Mouse (Mus musculus) forebrain, embryonic 13.5 days (tissue): ENCODE data around the gene D630023F18Rik. TPM values are rescaled to one million over a fixed set of nuclear protein-coding genes. Genes with fewer than 3 reads are reported as not detected.

Experiments used
- polyA plus RNA-seq: library from polyadenylated mRNA; unstranded; fragments of >200 nt; fragmentation: Nextera tagmentation; extraction: Ambion mirVana; gene quantifications from 2 replicates; pipeline ENCODE4 v1.2.1, GENCODE M21; 2015

D630023F18Rik gene
- polyA plus RNA-seq, 1 experiment from 2014 or later = 0.09 TPM

Other genes starting within 250 kb of the D630023F18Rik start
- gene Plekhm3, start 166.4 kb downstream of the D630023F18Rik start, polyA plus RNA-seq = 7.5 and 9.4 TPM in 2 replicates
- gene Akr1cl, start 90.5 kb downstream of the D630023F18Rik start, polyA plus RNA-seq = 0.10 TPM in 1 of 2 replicates, not detected in the other
- 0.38 TPM in 1 of 2 replicates, not detected in the other for gene Cryge, start 72.1 kb downstream of the D630023F18Rik start, polyA plus RNA-seq
- gene Crygd, start 59.8 kb downstream of the D630023F18Rik start, polyA plus RNA-seq = not detected in 2 replicates
- not detected in 2 replicates for gene Crygc, start 49.5 kb downstream of the D630023F18Rik start, polyA plus RNA-seq
- gene Crygb, start 40.9 kb downstream of the D630023F18Rik start, polyA plus RNA-seq = not detected in 2 replicates
- not detected in 2 replicates for gene Cryga, start 19.8 kb downstream of the D630023F18Rik start, polyA plus RNA-seq
- not detected in 2 replicates for gene Gm28845, start 3.7 kb downstream of the D630023F18Rik start, polyA plus RNA-seq
- gene Idh1, start 63.3 kb upstream of the D630023F18Rik start, polyA plus RNA-seq = 399 and 431 TPM in 2 replicates
- 13.5 and 15.7 TPM in 2 replicates for gene Pikfyve, start 63.5 kb upstream of the D630023F18Rik start, polyA plus RNA-seq
- 0.54 and 1.1 TPM in 2 replicates for gene Pth2r, start 158.8 kb upstream of the D630023F18Rik start, polyA plus RNA-seq